Comparison of ENCODE assay signal across 12 mouse cellular contexts in the genomic region with DNA sequence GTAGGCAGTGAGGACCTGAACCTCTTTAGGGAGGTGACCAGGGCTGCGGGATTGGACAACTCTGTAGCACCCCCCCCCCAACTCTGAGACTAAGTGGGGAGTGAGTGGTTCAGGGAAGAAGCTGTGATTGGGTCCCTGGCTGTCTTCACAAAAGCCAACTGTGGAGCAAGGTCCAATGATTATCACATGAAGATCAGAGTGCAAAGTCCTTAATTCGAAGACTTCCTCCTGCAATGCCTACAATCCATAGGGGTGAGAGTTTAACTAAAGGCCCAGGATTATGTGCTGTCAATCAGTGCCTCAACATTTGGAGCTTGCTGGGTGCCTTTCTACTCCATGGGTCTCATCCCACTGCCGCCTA. TPM values are rescaled to one million over a fixed set of nuclear protein-coding genes. Genes with fewer than 3 reads are reported as not detected.
DNase-seq lines count a peak whose midpoint lies in the region; ATAC-seq lines count a peak whose summit lies in the region.
"Had no signal": no experiment of that assay in that cellular context is flagged by ENCODE, and none has a peak within 500 bp of the region (broad histone marks: within the 10 kb centered on the region; RNA-seq: fewer than 3 reads in every experiment).

No protein-coding gene starts in this region.

- no peaks in the 10 kb centered on the region for H3K27me3 ChIP-seq in heart, embryonic 12.5 days (replicated peaks)
- H3K27me3 ChIP-seq in lung, embryonic 15.5 days: no peaks in the 10 kb centered on the region
- no peaks in the 10 kb centered on the region for H3K27me3 ChIP-seq in intestine, embryonic 15.5 days (replicated peaks)
- no peaks in the 10 kb centered on the region for H3K27me3 ChIP-seq in stomach, embryonic 14.5 days (ENCODE audit: control insufficient read depth, insufficient read depth, low read length)

- no peaks in the 10 kb centered on the region for H3K36me3 ChIP-seq in heart, embryonic 12.5 days
- no peaks in the 10 kb centered on the region for H3K36me3 ChIP-seq in lung, embryonic 15.5 days
- no peaks in the 10 kb centered on the region for H3K36me3 ChIP-seq in intestine, embryonic 15.5 days
- no peaks in the 10 kb centered on the region for H3K36me3 ChIP-seq in stomach, embryonic 14.5 days (ENCODE audit: control insufficient read depth, insufficient read depth, low read length)

- ATAC-seq in heart, embryonic 12.5 days (ENCODE audit: insufficient number of reproducible peaks, low FRiP score): no peak
- no peak for ATAC-seq in lung, embryonic 15.5 days (ENCODE audit: borderline replicate concordance, extremely low read depth, low FRiP score, low TSS enrichment)
- ATAC-seq in intestine, embryonic 15.5 days: peak; percentile 73
- 0 out of 2 replicates have a peak, but pooled peaks have one; percentile 5 for ATAC-seq in stomach, embryonic 14.5 days (ENCODE audit: insufficient number of reproducible peaks, insufficient read depth, low FRiP score, low read depth)
- ATAC-seq in monocyte, adult 5-6 weeks (replicated peaks; ENCODE audit: insufficient number of reproducible peaks, low FRiP score, low TSS enrichment, poor library complexity, severe bottlenecking): no peak

- no peak overlapping the region for H3K4me3 ChIP-seq in heart, embryonic 12.5 days
- peak overlapping the region; percentile 45 for H3K4me3 ChIP-seq in lung, embryonic 15.5 days
- H3K4me3 ChIP-seq in intestine, embryonic 15.5 days (replicated peaks): peak overlapping the region; percentile 41
- no peak overlapping the region for H3K4me3 ChIP-seq in stomach, embryonic 14.5 days (ENCODE audit: low read depth, low read length)
- H3K4me3 ChIP-seq: layer of hippocampus, adult 2 months had no signal

- H3K27ac ChIP-seq in heart, embryonic 12.5 days (ENCODE audit: poor library complexity, severe bottlenecking): peak overlapping the region; percentile 86
- H3K27ac ChIP-seq in lung, embryonic 15.5 days: peak overlapping the region; percentile 92
- peak overlapping the region; percentile 92 for H3K27ac ChIP-seq in intestine, embryonic 15.5 days
- H3K27ac ChIP-seq in stomach, embryonic 14.5 days (ENCODE audit: low read length): peak overlapping the region; percentile 91; the same call in 1 of the 2 replicates
- H3K27ac ChIP-seq: layer of hippocampus, adult 2 months had no signal

- no peak overlapping the region for H3K9ac ChIP-seq in heart, embryonic 12.5 days
- peak overlapping the region; percentile 7; the same call in 1 of the 2 replicates for H3K9ac ChIP-seq in lung, embryonic 15.5 days
- H3K9ac ChIP-seq in intestine, embryonic 15.5 days: no peak overlapping the region
- no peak overlapping the region for H3K9ac ChIP-seq in stomach, embryonic 14.5 days (replicated peaks; ENCODE audit: low read depth, low read length)

- WGBS in heart, embryonic 12.5 days: 64% methylated on average over 3 of the region's 3 CpGs
- WGBS in lung, embryonic 15.5 days: 55% methylated on average over 3 of the region's 3 CpGs
- WGBS in intestine, embryonic 15.5 days: 57% methylated on average over 3 of the region's 3 CpGs
- 60% methylated on average over 3 of the region's 3 CpGs for WGBS in stomach, embryonic 14.5 days

- no peak for DNase-seq in heart, adult 9 months (ENCODE audit: low spot score in 2 of 2)
- DNase-seq in lung, postnatal 14 days: no peak
- no peak for DNase-seq in spleen, adult 18-20 months

- H3K9me3 ChIP-seq in heart, embryonic 12.5 days (replicated peaks): no peaks in the 10 kb centered on the region
- H3K9me3 ChIP-seq in lung, embryonic 15.5 days: no peaks in the 10 kb centered on the region
- H3K9me3 ChIP-seq in intestine, embryonic 15.5 days: no peaks in the 10 kb centered on the region
- H3K9me3 ChIP-seq in stomach, embryonic 14.5 days (ENCODE audit: control insufficient read depth, low read depth, low read length): no peaks in the 10 kb centered on the region

- H3K4me1 ChIP-seq in heart, embryonic 12.5 days (replicated peaks): peaks cover 13% of the 10 kb centered on the region
- peaks cover 52% of the 10 kb centered on the region for H3K4me1 ChIP-seq in lung, embryonic 15.5 days
- peaks cover 20% of the 10 kb centered on the region for H3K4me1 ChIP-seq in intestine, embryonic 15.5 days (replicated peaks)
- peaks cover 16% of the 10 kb centered on the region; the same call in 1 of the 2 replicates for H3K4me1 ChIP-seq in stomach, embryonic 14.5 days (ENCODE audit: control insufficient read depth, insufficient read depth, low read length)

- H3K4me2 ChIP-seq in heart, embryonic 12.5 days: peak overlapping the region; percentile 61
- peak overlapping the region; percentile 53 for H3K4me2 ChIP-seq in lung, embryonic 15.5 days
- peak overlapping the region; percentile 58 for H3K4me2 ChIP-seq in intestine, embryonic 15.5 days (replicated peaks)
- peak overlapping the region; percentile 39; the same call in 1 of the 2 replicates for H3K4me2 ChIP-seq in stomach, embryonic 14.5 days (replicated peaks; ENCODE audit: low read depth, low read length)

RNA-seq across cellular contexts. Expression of gene Emp1, which starts 0.3 kb away (rescaled TPM):
- polyA plus RNA-seq in heart, embryonic 12.5 days (2016; fragmentation: Nextera tagmentation; extraction: Ambion mirVana): 28.0 and 30.2 TPM in 2 replicates
- polyA plus RNA-seq in lung, embryonic 15.5 days (2015; fragmentation: Nextera tagmentation; extraction: Ambion mirVana): 90.4 and 94.2 TPM in 2 replicates
- 45.7 and 49.4 TPM in 2 replicates for polyA plus RNA-seq in intestine, embryonic 15.5 days (2015; fragmentation: Nextera tagmentation; extraction: Ambion mirVana)
- polyA plus RNA-seq in stomach, embryonic 14.5 days (2014; fragmentation: Nextera tagmentation; extraction: Ambion mirVana): 28.8 and 32.1 TPM in 2 replicates
- total RNA-seq in monocyte, adult 5-6 weeks (2017): 4.6 to 6.1 TPM (median 5.9 TPM) in 3 replicates

RNA-seq across cellular contexts. Expression of gene Pbp2, which starts 51.9 kb away (rescaled TPM):
- not detected in 2 replicates for polyA plus RNA-seq in heart, embryonic 12.5 days (2016; fragmentation: Nextera tagmentation; extraction: Ambion mirVana)
- 0.22 and 0.36 TPM in 2 replicates for polyA plus RNA-seq in lung, embryonic 15.5 days (2015; fragmentation: Nextera tagmentation; extraction: Ambion mirVana)
- polyA plus RNA-seq in intestine, embryonic 15.5 days (2015; fragmentation: Nextera tagmentation; extraction: Ambion mirVana): 0.25 TPM in 1 of 2 replicates, not detected in the other
- polyA plus RNA-seq in stomach, embryonic 14.5 days (2014; fragmentation: Nextera tagmentation; extraction: Ambion mirVana): not detected in 2 replicates
- total RNA-seq in monocyte, adult 5-6 weeks (2017): 0.49 TPM in 1 of 3 replicates, not detected in the others
- total RNA-seq: adrenal gland, postnatal 25 days; hematopoietic stem cell, adult 5-6 weeks; liver, adult 2 months had no signal
- polyA plus RNA-seq: liver, adult 2 months had no signal

Comparison
In these comparisons a context has a peak if more than half of its experiments do, and no peak if none do; other contexts are left out.
1. ATAC-seq: peak in intestine, embryonic 15.5 days (single experiment) and stomach, embryonic 14.5 days (single experiment); none in heart, embryonic 12.5 days (single experiment), lung, embryonic 15.5 days (single experiment) and monocyte, adult 5-6 weeks (single experiment).
2. H3K4me3 ChIP-seq: peak in lung, embryonic 15.5 days (single experiment) and intestine, embryonic 15.5 days (single experiment); none in heart, embryonic 12.5 days (single experiment) and stomach, embryonic 14.5 days (single experiment).
3. Peak in every context shown above with its lines, with median percentiles within 50 percentile points of each other: H3K27ac ChIP-seq and H3K4me2 ChIP-seq.